Mouse (Mus musculus): ENCODE results near the gene Gpr152.

- no peak for TF ChIP-seq CTCF (IDR thresholded peaks at IDR 0.05; ENCODE audit: low read depth)
- TF ChIP-seq EP300 (IDR thresholded peaks at IDR 0.05; ENCODE audit: low read depth): no peak
Observed at GRCm38 (mm10) chr19:4149764-4150461, 10.3 kb downstream of the Gpr152 start.

All from liver, embryonic 14.5 days (tissue).